Mouse (Mus musculus) forebrain, embryonic 10.5 days (tissue): ENCODE measurements at regions not wholly inside any gene's neighbourhood (a gene's known extent, or its start where the extent isn't known, plus 50 kb on each side); places are given as distances from the start of the nearest gene placed in this dataset.

Experiments
- DNase-seq: peaks from one replicate; pipeline ENCODE4 v3.0.0-alpha.2; 2017; ENCODE audit warnings: low spot score; ENCODE audit errors: extremely low spot score
- H3K27ac ChIP-seq: fragments of 300-500 bp; sonication (generic); 2 replicates; pipeline ENCODE4 v1.5.1; 2016; ENCODE audit warnings: mild to moderate bottlenecking
- H3K27me3 ChIP-seq: fragments of 300-500 bp; sonication (generic); 2 replicates; pipeline ENCODE4 v1.6.1; 2016; ENCODE audit warnings: mild to moderate bottlenecking; ENCODE audit not compliant: poor library complexity, severe bottlenecking
- H3K36me3 ChIP-seq: fragments of 300-500 bp; sonication (generic); replicated peaks from 2 replicates; pipeline ENCODE4 v1.6.1; 2016; ENCODE audit warnings: mild to moderate bottlenecking, moderate library complexity
- H3K4me1 ChIP-seq: fragments of 300-500 bp; sonication (generic); 2 replicates; pipeline ENCODE4 v1.6.1; 2016
- H3K4me3 ChIP-seq: fragments of 300-500 bp; sonication (generic); 2 replicates; pipeline ENCODE4 v1.5.1; 2016; ENCODE audit warnings: mild to moderate bottlenecking, moderate library complexity
- H3K9me3 ChIP-seq: fragments of 300-500 bp; sonication (generic); 2 replicates; pipeline ENCODE4 v1.6.1; 2016; ENCODE audit warnings: mild to moderate bottlenecking, moderate library complexity
- WGBS: fragments of 180-500 bp; shearing (Covaris S2); methylation state at CpG from one replicate; pipeline ENCODE4 v1.1.7; 2016; 5-methylcytosine and 5-hydroxymethylcytosine counted together

- Histone ChIP-seq H3K27ac (no peak overlapping the region), H3K4me3 (no peak overlapping the region), H3K9me3 (no peaks in the 10 kb centered on the region), H3K36me3 (no peaks in the 10 kb centered on the region), H3K4me1 (peaks cover 5% of the 10 kb centered on the region), H3K27me3 (no peaks in the 10 kb centered on the region)
- WGBS, result 79% methylated on average over 2 of the region's 2 CpGs
- DNase-seq, result no peak
These were observed 78.5 kb upstream of the Hand2 start for GRCm38 (mm10) chr8:57242301-57242700.

GRCm38 (mm10) chr8:57249061-57249460 is 71.7 kb upstream of the Hand2 start:
- H3K4me1 ChIP-seq, result peaks cover 5% of the 10 kb centered on the region
- no peaks in the 10 kb centered on the region for H3K9me3 ChIP-seq
- WGBS, result 85% methylated on average over 5 of the region's 5 CpGs
- no peaks in the 10 kb centered on the region for H3K27me3 ChIP-seq
- no peak overlapping the region for H3K27ac ChIP-seq
- H3K36me3 ChIP-seq, result no peaks in the 10 kb centered on the region
- DNase-seq, result no peak
- no peak overlapping the region for H3K4me3 ChIP-seq
